Mouse (Mus musculus): ENCODE measurements at regions not wholly inside any gene's neighbourhood (a gene's known extent, or its start where the extent isn't known, plus 50 kb on each side); places are given as distances from the start of the nearest gene placed in this dataset.

GRCm38 (mm10) chr13:115595126-115595671 is 493.4 kb upstream of the Itga1 start:
- TF ChIP-seq CTCF (IDR thresholded peaks at IDR 0.05; ENCODE audit: low read depth, low read length) (no peak), POLR2A (IDR thresholded peaks at IDR 0.05; ENCODE audit: extremely low read depth, insufficient read depth, low read length) (no peak)

Measured in liver, adult 2 months (tissue).